10 mouse cellular contexts compared by ENCODE assay signal in the genomic region with DNA sequence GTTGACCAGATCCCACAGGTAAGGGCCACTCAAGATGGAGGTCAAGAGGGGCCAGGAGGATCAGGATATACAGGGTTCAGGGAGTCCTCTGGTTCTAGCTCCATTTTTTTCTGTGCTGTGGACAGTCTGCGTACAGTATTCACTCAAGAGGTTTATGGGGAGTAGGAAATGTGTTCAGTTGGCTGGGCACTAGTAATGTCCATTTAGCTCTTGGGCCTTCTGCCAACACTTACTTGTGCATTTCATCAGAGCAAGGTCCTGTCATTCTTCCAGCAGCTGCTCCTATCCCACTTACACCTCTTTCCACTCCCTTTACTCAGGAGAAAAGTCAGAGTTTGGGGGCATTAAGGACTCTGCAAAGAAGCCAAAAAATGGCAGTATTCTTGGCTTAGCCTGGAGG. TPM values are rescaled to one million over a fixed set of nuclear protein-coding genes. Genes with fewer than 3 reads are reported as not detected.
A peak's percentile ranks its signal among the peaks of the same experiment; 100 is the strongest.
DNase-seq lines count a peak whose midpoint lies in the region; ATAC-seq and TF ChIP-seq lines count a peak whose summit lies in the region.
"Had no signal": no experiment of that assay in that cellular context is flagged by ENCODE, and none has a peak within 500 bp of the region (broad histone marks: within the 10 kb centered on the region; RNA-seq: fewer than 3 reads in every experiment).

No protein-coding gene starts in this region.

- peak; percentile 61 for DNase-seq in adrenal gland, postnatal 14 days
- no peak for DNase-seq in adrenal gland, adult 8-10 months
- peak; percentile 16 for DNase-seq in limb, embryonic 14.5 days (ENCODE audit: low spot score)
- no peak for DNase-seq in limb, embryonic 10.5 days (ENCODE audit: low spot score)
- peak; percentile 27 to 57 for DNase-seq in cerebellum, postnatal 36 days
- peak; percentile 67 for DNase-seq in lung, postnatal 10 days
- no peak for DNase-seq in right cerebral cortex, postnatal 10 days (ENCODE audit: low spot score in 2 of 2)
- DNase-seq: B cell, adult 2 months had no signal

- 93% methylated on average over 1 of the region's 1 CpGs for WGBS in limb, embryonic 14.5 days
- 100% methylated on average over 1 of the region's 1 CpGs for WGBS in limb, embryonic 10.5 days
- 56% methylated on average over 1 of the region's 1 CpGs for whole genome bisulfite sequencing in forebrain, embryonic 15.5 days

- no peak overlapping the region for H3K27ac ChIP-seq in limb, embryonic 14.5 days (replicated peaks; ENCODE audit: low read depth, low read length)
- H3K27ac ChIP-seq in limb, embryonic 10.5 days: no peak overlapping the region
- no peak overlapping the region for H3K27ac ChIP-seq in forebrain, embryonic 15.5 days (replicated peaks)
- H3K27ac ChIP-seq: embryonic facial prominence, embryonic 13.5 days had no signal

- H3K36me3 ChIP-seq in limb, embryonic 14.5 days (ENCODE audit: control insufficient read depth, insufficient read depth, low read length): peaks cover 31% of the 10 kb centered on the region
- H3K36me3 ChIP-seq in limb, embryonic 10.5 days: peaks cover 38% of the 10 kb centered on the region
- peaks cover 19% of the 10 kb centered on the region for H3K36me3 ChIP-seq in forebrain, embryonic 15.5 days

- no peak overlapping the region for H3K4me2 ChIP-seq in limb, embryonic 14.5 days (replicated peaks; ENCODE audit: low read depth, low read length, severe bottlenecking)
- no peak overlapping the region for H3K4me2 ChIP-seq in forebrain, embryonic 15.5 days (replicated peaks)
- H3K4me2 ChIP-seq: embryonic facial prominence, embryonic 13.5 days had no signal

- TF ChIP-seq POLR2A in limb, embryonic 14.5 days (IDR thresholded peaks at IDR 0.05; ENCODE audit: borderline replicate concordance, extremely low read depth, insufficient read depth, insufficient read length): no peak

- H3K9me3 ChIP-seq in limb, embryonic 14.5 days (ENCODE audit: control insufficient read depth, low read length): no peaks in the 10 kb centered on the region
- H3K9me3 ChIP-seq in limb, embryonic 10.5 days (replicated peaks): no peaks in the 10 kb centered on the region
- no peaks in the 10 kb centered on the region for H3K9me3 ChIP-seq in forebrain, embryonic 15.5 days
- H3K9me3 ChIP-seq: embryonic facial prominence, embryonic 13.5 days had no signal

- ATAC-seq in limb, embryonic 14.5 days (ENCODE audit: low FRiP score, low read depth): no peak
- no peak for ATAC-seq in forebrain, embryonic 15.5 days (replicated peaks)

- H3K27me3 ChIP-seq in limb, embryonic 14.5 days (ENCODE audit: control insufficient read depth, insufficient read depth, low read length): no peaks in the 10 kb centered on the region
- H3K27me3 ChIP-seq in limb, embryonic 10.5 days (ENCODE audit: low read depth, poor library complexity, severe bottlenecking): no peaks in the 10 kb centered on the region
- no peaks in the 10 kb centered on the region for H3K27me3 ChIP-seq in forebrain, embryonic 15.5 days
- H3K27me3 ChIP-seq: embryonic facial prominence, embryonic 13.5 days had no signal

- no peak overlapping the region for H3K9ac ChIP-seq in limb, embryonic 14.5 days (ENCODE audit: low read depth, low read length, severe bottlenecking)
- no peak overlapping the region for H3K9ac ChIP-seq in forebrain, embryonic 15.5 days (replicated peaks)
- H3K9ac ChIP-seq: embryonic facial prominence, embryonic 13.5 days had no signal

- peaks cover 7% of the 10 kb centered on the region; the same call in 1 of the 2 replicates for H3K4me1 ChIP-seq in limb, embryonic 14.5 days (ENCODE audit: control insufficient read depth, insufficient read depth, low read length)
- 0 out of 2 replicates have a peak, but pooled peaks cover 4% of the 10 kb centered on the region for H3K4me1 ChIP-seq in limb, embryonic 10.5 days
- H3K4me1 ChIP-seq in forebrain, embryonic 15.5 days: peaks cover 10% of the 10 kb centered on the region

- H3K4me3 ChIP-seq in limb, embryonic 14.5 days (replicated peaks; ENCODE audit: low read length): no peak overlapping the region
- no peak overlapping the region for H3K4me3 ChIP-seq in limb, embryonic 10.5 days
- H3K4me3 ChIP-seq in forebrain, embryonic 15.5 days: no peak overlapping the region
- H3K4me3 ChIP-seq: embryonic facial prominence, embryonic 13.5 days had no signal

RNA-seq across cellular contexts. Expression of gene Mprip, which starts 33.4 kb away (rescaled TPM):
- 226 TPM in 2 replicates for total RNA-seq in adrenal gland, postnatal 14 days (2021)
- 100 to 1,000 TPM; 180 to 290 (median 232) TPM for total RNA-seq in adrenal gland, adult 8-10 months (2022)
- polyA plus RNA-seq in limb, embryonic 14.5 days (2012; rRNA removed): 122 and 128 TPM in 2 replicates
- polyA plus RNA-seq in limb, embryonic 14.5 days (2014; fragmentation: Nextera tagmentation; extraction: Ambion mirVana): 87.1 and 99.6 TPM in 2 replicates
- 52.3 and 62.9 TPM in 2 replicates for polyA plus RNA-seq in limb, embryonic 10.5 days (2016; fragmentation: Nextera tagmentation; extraction: Ambion mirVana)
- polyA plus RNA-seq in forebrain, embryonic 15.5 days (2015; fragmentation: Nextera tagmentation; extraction: Ambion mirVana): 77.4 and 92.9 TPM in 2 replicates

Comparison
In these comparisons a context has a peak if more than half of its experiments do, and no peak if none do; other contexts are left out.
1. DNase-seq: peak in adrenal gland, postnatal 14 days (single experiment), limb, embryonic 14.5 days (single experiment), cerebellum, postnatal 36 days (2 of 2) and lung, postnatal 10 days (single experiment); none in adrenal gland, adult 8-10 months (single experiment), limb, embryonic 10.5 days (single experiment) and right cerebral cortex, postnatal 10 days (0 of 2).